Mouse (Mus musculus) megakaryocyte, embryonic 14.5 days (primary cell): ENCODE data around the gene Ugt3a1.

ENCODE experiments used
- FLI1 ChIP-seq: IDR thresholded peaks from 2 replicates; pipeline ENCODE4 v1.6.1; 2012; ENCODE audit warnings: low read length, inconsistent platforms, mixed read lengths
- GATA1 ChIP-seq: IDR thresholded peaks from 3 replicates; pipeline ENCODE4 v1.6.1; 2012; ENCODE audit warnings: mixed read lengths, low read length, inconsistent platforms, borderline replicate concordance

GRCm38 (mm10) chr15:9279596-9279995 is 2.9 kb downstream of the Ugt3a1 start:
- TF ChIP-seq GATA1 = no peak
- TF ChIP-seq FLI1 = no peak
